Mouse (Mus musculus): ENCODE measurements around the gene Lbhd2. TPM values are rescaled to one million over a fixed set of nuclear protein-coding genes. Genes with fewer than 3 reads are reported as not detected.

The Lbhd2 gene
- polyA plus RNA-seq, 1 experiment from 2014 or later: 4.4 TPM

GRCm38 (mm10) chr12:111451561-111451960 is 45.0 kb downstream of the Lbhd2 start:
- H3K36me3 ChIP-seq: no peaks in the 10 kb centered on the region
- ATAC-seq (ENCODE audit: insufficient number of reproducible peaks, insufficient read depth, low FRiP score, low TSS enrichment, low read depth): no peak
- peaks cover 55% of the 10 kb centered on the region for H3K4me1 ChIP-seq (replicated peaks)
- no peak overlapping the region for H3K9ac ChIP-seq (replicated peaks)
- H3K27ac ChIP-seq: no peak overlapping the region
- no peak overlapping the region for H3K4me3 ChIP-seq (replicated peaks)
- H3K9me3 ChIP-seq: no peaks in the 10 kb centered on the region
- 83% methylated on average over 7 of the region's 7 CpGs for WGBS
- H3K4me2 ChIP-seq: no peak overlapping the region
- H3K27me3 ChIP-seq: peaks cover 99% of the 10 kb centered on the region

- H3K27ac ChIP-seq: no peak overlapping the region
- no peak overlapping the region for H3K4me2 ChIP-seq
- H3K4me3 ChIP-seq (replicated peaks): no peak overlapping the region
- H3K9ac ChIP-seq (replicated peaks): no peak overlapping the region
- peaks cover 98% of the 10 kb centered on the region for H3K27me3 ChIP-seq
- no peaks in the 10 kb centered on the region for H3K9me3 ChIP-seq
- H3K4me1 ChIP-seq (replicated peaks): peaks cover 39% of the 10 kb centered on the region
- no peak for ATAC-seq (ENCODE audit: insufficient number of reproducible peaks, insufficient read depth, low FRiP score, low TSS enrichment, low read depth)
- 25% methylated on average over 4 of the region's 4 CpGs for WGBS
- H3K36me3 ChIP-seq: no peaks in the 10 kb centered on the region
Measured at GRCm38 (mm10) chr12:111454021-111454420, 47.4 kb downstream of the Lbhd2 start.

- no peak overlapping the region for H3K4me2 ChIP-seq
- no peak for ATAC-seq (ENCODE audit: insufficient number of reproducible peaks, insufficient read depth, low FRiP score, low TSS enrichment, low read depth)
- peaks cover 32% of the 10 kb centered on the region for H3K4me1 ChIP-seq (replicated peaks)
- WGBS: 61% methylated on average over 10 of the region's 10 CpGs
- peaks cover 98% of the 10 kb centered on the region for H3K27me3 ChIP-seq
- no peak overlapping the region for H3K27ac ChIP-seq
- H3K36me3 ChIP-seq: no peaks in the 10 kb centered on the region
- no peak overlapping the region for H3K4me3 ChIP-seq (replicated peaks)
- H3K9ac ChIP-seq (replicated peaks): no peak overlapping the region
- H3K9me3 ChIP-seq: no peaks in the 10 kb centered on the region
Measured at GRCm38 (mm10) chr12:111454543-111455280, 48.1 kb downstream of the Lbhd2 start.

- no peak for ATAC-seq (ENCODE audit: insufficient number of reproducible peaks, insufficient read depth, low FRiP score, low TSS enrichment, low read depth)
- no peaks in the 10 kb centered on the region for H3K9me3 ChIP-seq
- no peak overlapping the region for H3K4me3 ChIP-seq (replicated peaks)
- peaks cover 96% of the 10 kb centered on the region for H3K27me3 ChIP-seq
- no peaks in the 10 kb centered on the region for H3K36me3 ChIP-seq
- peaks cover 26% of the 10 kb centered on the region for H3K4me1 ChIP-seq (replicated peaks)
- H3K4me2 ChIP-seq: no peak overlapping the region
- 61% methylated on average over 12 of the region's 12 CpGs for WGBS
- H3K27ac ChIP-seq: no peak overlapping the region
- H3K9ac ChIP-seq (replicated peaks): no peak overlapping the region
Measured at GRCm38 (mm10) chr12:111455311-111455846, 48.8 kb downstream of the Lbhd2 start.

GRCm38 (mm10) chr12:111455860-111456259 is 49.3 kb downstream of the Lbhd2 start:
- Histone ChIP-seq H3K27ac (no peak overlapping the region), H3K4me1 (replicated peaks) (peaks cover 21% of the 10 kb centered on the region), H3K27me3 (peaks cover 95% of the 10 kb centered on the region), H3K4me3 (replicated peaks) (no peak overlapping the region), H3K9ac (replicated peaks) (no peak overlapping the region), H3K36me3 (no peaks in the 10 kb centered on the region), H3K4me2 (no peak overlapping the region), H3K9me3 (no peaks in the 10 kb centered on the region)
- 65% methylated on average over 8 of the region's 8 CpGs for WGBS
- no peak for ATAC-seq (ENCODE audit: insufficient number of reproducible peaks, insufficient read depth, low FRiP score, low TSS enrichment, low read depth)

- peaks cover 82% of the 10 kb centered on the region for H3K27me3 ChIP-seq
- no peaks in the 10 kb centered on the region for H3K9me3 ChIP-seq
- H3K4me3 ChIP-seq (replicated peaks): no peak overlapping the region
- WGBS: 82% methylated on average over 1 of the region's 1 CpGs
- no peaks in the 10 kb centered on the region for H3K36me3 ChIP-seq
- peaks cover 20% of the 10 kb centered on the region for H3K4me1 ChIP-seq (replicated peaks)
- no peak for ATAC-seq (ENCODE audit: insufficient number of reproducible peaks, insufficient read depth, low FRiP score, low TSS enrichment, low read depth)
- no peak overlapping the region for H3K27ac ChIP-seq
- H3K4me2 ChIP-seq: no peak overlapping the region
- H3K9ac ChIP-seq (replicated peaks): no peak overlapping the region
Measured at GRCm38 (mm10) chr12:111457742-111458141, 51.1 kb downstream of the Lbhd2 start.

Other genes starting within 250 kb of the Lbhd2 start
- gene Traf3, start 240.4 kb upstream of the Lbhd2 start, polyA plus RNA-seq (2016; fragmentation: Nextera tagmentation; extraction: Ambion mirVana): 13.8 and 14.1 TPM in 2 replicates
- not detected in 2 replicates for gene 4930595D18Rik, start 222.3 kb upstream of the Lbhd2 start, polyA plus RNA-seq (2016; fragmentation: Nextera tagmentation; extraction: Ambion mirVana)
- gene Amn, start 135.7 kb upstream of the Lbhd2 start, polyA plus RNA-seq (2016; fragmentation: Nextera tagmentation; extraction: Ambion mirVana): 0.20 and 0.74 TPM in 2 replicates
- gene Cdc42bpb, start 29.1 kb upstream of the Lbhd2 start, polyA plus RNA-seq (2016; fragmentation: Nextera tagmentation; extraction: Ambion mirVana): 25.6 and 32.1 TPM in 2 replicates
- 5.6 and 7.1 TPM in 2 replicates for gene Exoc3l4, start 10.2 kb downstream of the Lbhd2 start, polyA plus RNA-seq (2016; fragmentation: Nextera tagmentation; extraction: Ambion mirVana)
- gene Tnfaip2, start 35.7 kb downstream of the Lbhd2 start, polyA plus RNA-seq (2016; fragmentation: Nextera tagmentation; extraction: Ambion mirVana): 4.1 and 5.3 TPM in 2 replicates
- gene Gm266, start 79.0 kb downstream of the Lbhd2 start, polyA plus RNA-seq (2016; fragmentation: Nextera tagmentation; extraction: Ambion mirVana): 11.0 and 12.8 TPM in 2 replicates
- 663 and 718 TPM in 2 replicates for gene Eif5, start 131.2 kb downstream of the Lbhd2 start, polyA plus RNA-seq (2016; fragmentation: Nextera tagmentation; extraction: Ambion mirVana)
- 65.5 and 70.9 TPM in 2 replicates for gene Mark3, start 167.7 kb downstream of the Lbhd2 start, polyA plus RNA-seq (2016; fragmentation: Nextera tagmentation; extraction: Ambion mirVana)